Mouse (Mus musculus): Measurements from ENCODE around the gene Dmrtc1c2.
"Not testable (repeated sequence)": the region's sequence is repeated elsewhere in the genome, so short reads cannot be mapped to it uniquely, and the experiment has no call there.

Gene Dmrtc1c2

DNA sequence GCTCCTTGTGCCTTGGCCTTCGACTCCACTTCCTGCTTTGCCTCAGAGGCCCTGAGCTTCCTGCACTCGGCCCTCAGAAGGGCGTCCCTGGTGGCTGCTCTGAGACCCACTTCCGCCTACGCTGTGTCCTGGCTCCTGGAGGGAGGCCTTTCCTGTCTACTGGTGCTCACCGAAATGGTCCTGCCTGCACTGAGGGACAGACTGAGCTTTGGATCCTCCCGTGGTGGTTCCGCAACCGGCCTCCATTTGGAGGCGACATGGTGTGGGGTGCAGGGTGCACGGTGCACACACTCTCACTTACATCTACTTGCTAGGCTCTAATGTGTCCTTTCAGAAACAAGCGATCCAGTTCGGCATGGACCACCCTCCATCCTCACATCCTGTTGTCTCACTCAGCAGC lies at the start of gene Dmrtc1c2:
Dmrtc1c2 (minus strand) TSS at position 101 of the 400 bp plus-strand sequence.
- not testable (repeated sequence) for DNase-seq

DNA sequence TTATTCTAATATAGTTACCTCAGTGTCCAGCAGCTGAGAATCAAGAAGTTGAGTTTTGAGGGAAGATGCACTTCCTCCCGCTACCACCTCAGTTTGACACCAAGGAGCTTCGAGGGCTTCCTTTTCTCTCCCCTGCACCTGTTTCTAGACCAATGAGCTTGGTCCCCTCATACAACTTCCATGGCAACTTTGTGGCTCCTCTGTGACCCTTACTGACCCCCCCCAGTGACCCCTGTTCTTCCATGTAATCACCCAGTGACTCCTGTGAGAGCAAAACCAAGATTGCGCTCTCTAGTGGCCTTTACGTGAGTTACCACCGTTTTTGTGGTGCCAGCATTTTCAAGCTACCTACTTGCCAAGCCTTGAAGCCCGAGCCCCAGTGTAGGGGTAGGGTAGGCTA lies 13.5 kb upstream of the Dmrtc1c2 start, which contains the start of gene 1700031F05Rik:
1700031F05Rik (minus strand) TSS at position 101 of the 400 bp plus-strand sequence.
- DNase-seq: no peak

DNA sequence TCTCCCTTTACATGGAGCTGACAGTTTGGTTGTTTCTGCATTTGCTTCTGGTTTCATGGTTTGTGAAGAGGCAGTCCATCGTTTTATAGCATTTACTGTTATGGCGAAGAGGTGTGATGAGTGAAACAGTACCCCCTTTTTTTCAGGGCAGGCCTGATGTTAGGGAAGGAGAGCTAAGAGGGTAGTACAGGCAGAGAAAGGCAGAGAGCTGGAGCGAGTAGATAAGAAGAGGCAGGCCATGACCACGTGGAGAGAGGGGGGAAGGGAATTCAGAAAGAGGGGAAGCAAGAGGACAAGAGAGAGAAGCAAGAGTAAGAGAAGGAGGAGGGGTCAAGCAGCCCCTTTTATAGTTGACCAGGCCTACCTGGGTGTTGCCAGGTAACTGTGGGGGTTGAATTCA lies 42.1 kb downstream of the Dmrtc1c2 start:
- DNase-seq: no peak

DNA sequence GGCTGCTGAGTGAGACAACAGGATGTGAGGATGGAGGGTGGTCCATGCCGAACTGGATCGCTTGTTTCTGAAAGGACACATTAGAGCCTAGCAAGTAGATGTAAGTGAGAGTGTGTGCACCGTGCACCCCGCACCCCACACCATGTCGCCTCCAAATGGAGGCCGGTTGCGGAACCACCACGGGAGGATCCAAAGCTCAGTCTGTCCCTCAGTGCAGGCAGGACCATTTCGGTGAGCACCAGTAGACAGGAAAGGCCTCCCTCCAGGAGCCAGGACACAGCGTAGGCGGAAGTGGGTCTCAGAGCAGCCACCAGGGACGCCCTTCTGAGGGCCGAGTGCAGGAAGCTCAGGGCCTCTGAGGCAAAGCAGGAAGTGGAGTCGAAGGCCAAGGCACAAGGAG lies 51.8 kb downstream of the Dmrtc1c2 start, which contains the start of gene Dmrtc1c1:
Dmrtc1c1 (plus strand) TSS at position 301 of the 400 bp plus-strand sequence.
- DNase-seq: not testable (repeated sequence)
